Mouse (Mus musculus): ENCODE data around the gene Supt16. TPM values are rescaled to one million over a fixed set of nuclear protein-coding genes. Genes with fewer than 3 reads are reported as not detected.

Gene Supt16
- polyA plus RNA-seq (2015; fragmentation: Nextera tagmentation; extraction: Ambion mirVana), result 26.2 and 28.5 TPM in 2 replicates

GRCm38 (mm10) chr14:52197156-52197878, at the start of gene Supt16:
Gene Supt16 (minus strand): TSS chr14:52197416.
- Histone ChIP-seq H3K9ac (ENCODE audit: low read depth, low read length) (peak within 1 kb of the TSS; percentile 97), H3K36me3 (ENCODE audit: control insufficient read depth, insufficient read depth) (peaks cover 7% of the 10 kb centered on the region), H3K4me3 (ENCODE audit: low read depth, low read length) (peak within 1 kb of the TSS; percentile 95), H3K4me1 (ENCODE audit: control insufficient read depth, low read depth, low read length) (peaks cover 28% of the 10 kb centered on the region), H3K9me3 (replicated peaks; ENCODE audit: control insufficient read depth, low read length) (no peaks in the 10 kb centered on the region), H3K27ac (ENCODE audit: low read length) (peak within 1 kb of the TSS; percentile 99), H3K27me3 (ENCODE audit: control insufficient read depth, insufficient read depth, low read depth, low read length) (no peaks in the 10 kb centered on the region), H3K4me2 (ENCODE audit: low read depth, low read length) (peak within 1 kb of the TSS; percentile 59)
- peak; percentile 88 for ATAC-seq (ENCODE audit: low read depth)
- WGBS (ENCODE audit: insufficient replicate concordance), result under 1% methylated on average over 59 of the region's 59 CpGs

DNA sequence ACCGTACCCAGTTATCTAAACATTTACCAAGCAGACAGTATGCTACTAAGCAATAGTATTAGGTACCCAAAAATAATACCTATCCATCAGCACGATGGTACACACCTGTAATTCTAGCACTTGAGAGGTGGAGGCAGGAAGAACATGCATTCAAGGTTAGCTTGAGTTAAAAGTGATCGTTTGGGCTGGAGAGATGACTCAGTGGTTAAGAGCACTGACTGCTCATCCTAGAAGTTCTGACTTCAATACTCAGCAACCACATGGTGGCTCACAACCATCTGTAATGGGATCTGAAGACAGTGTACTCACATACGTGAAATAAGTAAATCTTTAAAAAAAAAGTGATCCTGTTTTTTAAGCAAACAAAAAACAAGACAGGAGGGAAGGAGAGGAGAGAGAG, 48.9 kb upstream of the Supt16 start:
- H3K36me3 ChIP-seq (ENCODE audit: control insufficient read depth, insufficient read depth), result no peaks in the 10 kb centered on the region
- no peak overlapping the region for H3K4me2 ChIP-seq (ENCODE audit: low read depth, low read length)
- H3K4me3 ChIP-seq (ENCODE audit: low read depth, low read length), result no peak overlapping the region
- no peak for ATAC-seq (ENCODE audit: low read depth)
- 63% methylated on average over 4 of the region's 4 CpGs for WGBS (ENCODE audit: insufficient replicate concordance)
- no peak overlapping the region for H3K27ac ChIP-seq (ENCODE audit: low read length)
- no peaks in the 10 kb centered on the region for H3K27me3 ChIP-seq (ENCODE audit: control insufficient read depth, insufficient read depth, low read depth, low read length)
- peaks cover 17% of the 10 kb centered on the region for H3K4me1 ChIP-seq (ENCODE audit: control insufficient read depth, low read depth, low read length)
- H3K9ac ChIP-seq (ENCODE audit: low read depth, low read length), result no peak overlapping the region
- H3K9me3 ChIP-seq (replicated peaks; ENCODE audit: control insufficient read depth, low read length), result no peaks in the 10 kb centered on the region

DNA sequence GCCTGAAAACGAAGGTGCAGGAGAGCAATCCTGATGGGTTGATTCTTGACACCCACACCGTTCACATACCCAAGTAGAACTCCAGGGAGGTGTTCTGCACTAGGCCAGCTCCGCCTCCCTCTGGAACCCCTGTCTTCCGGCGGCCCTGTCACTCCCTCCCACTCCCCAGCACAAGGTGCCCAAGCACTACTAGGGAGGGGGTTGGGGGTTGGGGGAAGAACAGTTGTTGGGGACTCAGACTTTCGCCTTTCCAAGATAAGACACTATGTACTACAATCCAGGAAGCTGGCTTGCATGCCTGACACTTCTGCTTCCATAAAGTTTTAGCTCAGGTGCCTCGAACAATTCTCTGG, 47.5 kb upstream of the Supt16 start:
- H3K9ac ChIP-seq (ENCODE audit: low read depth, low read length), result peak overlapping the region; percentile 87
- peak; percentile 41 for ATAC-seq (ENCODE audit: low read depth)
- H3K27ac ChIP-seq (ENCODE audit: low read length), result peak overlapping the region; percentile 63
- H3K36me3 ChIP-seq (ENCODE audit: control insufficient read depth, insufficient read depth), result no peaks in the 10 kb centered on the region
- peak overlapping the region; percentile 89 for H3K4me2 ChIP-seq (ENCODE audit: low read depth, low read length)
- no peaks in the 10 kb centered on the region for H3K9me3 ChIP-seq (replicated peaks; ENCODE audit: control insufficient read depth, low read length)
- H3K4me3 ChIP-seq (ENCODE audit: low read depth, low read length), result peak overlapping the region; percentile 92
- H3K4me1 ChIP-seq (ENCODE audit: control insufficient read depth, low read depth, low read length), result peaks cover 21% of the 10 kb centered on the region
- no peaks in the 10 kb centered on the region for H3K27me3 ChIP-seq (ENCODE audit: control insufficient read depth, insufficient read depth, low read depth, low read length)
- 10% methylated on average over 7 of the region's 7 CpGs for WGBS (ENCODE audit: insufficient replicate concordance)

DNA sequence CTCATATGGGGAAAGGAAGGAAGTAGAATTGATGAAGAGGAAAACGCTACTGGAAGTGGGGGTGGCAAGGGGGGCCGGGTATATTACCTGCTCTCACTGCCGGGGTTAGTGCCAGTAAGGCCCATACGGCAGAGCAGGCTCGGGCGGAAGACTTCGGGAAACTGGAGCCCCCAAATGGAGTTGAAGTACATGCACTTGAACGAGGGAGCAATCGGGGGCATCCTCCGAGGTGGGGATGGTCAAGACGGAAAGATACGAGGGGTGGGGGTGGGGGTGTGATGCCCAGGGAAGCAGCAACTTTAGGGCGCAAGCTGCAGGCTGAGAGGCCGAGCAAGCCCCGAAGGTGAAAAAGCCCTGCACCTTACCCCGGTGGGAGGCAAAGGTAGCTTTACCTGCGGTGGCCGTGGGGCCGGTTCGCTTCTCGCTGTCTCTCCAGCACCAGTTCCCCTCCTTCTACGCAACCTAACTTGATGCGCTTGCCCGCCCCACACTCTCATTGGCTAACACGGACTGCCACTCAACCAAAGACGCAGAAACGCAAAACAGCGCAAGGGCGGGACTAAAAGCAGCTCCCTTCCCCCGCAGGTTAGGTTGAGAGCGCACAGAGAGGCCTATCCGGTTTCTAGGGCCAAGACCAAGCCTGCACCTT, 46.9 kb upstream of the Supt16 start:
- no peaks in the 10 kb centered on the region for H3K36me3 ChIP-seq (ENCODE audit: control insufficient read depth, insufficient read depth)
- peak; percentile 99 for ATAC-seq (ENCODE audit: low read depth)
- H3K4me2 ChIP-seq (ENCODE audit: low read depth, low read length), result peak overlapping the region; percentile 89
- H3K27ac ChIP-seq (ENCODE audit: low read length), result peak overlapping the region; percentile 63
- no peaks in the 10 kb centered on the region for H3K27me3 ChIP-seq (ENCODE audit: control insufficient read depth, insufficient read depth, low read depth, low read length)
- H3K9ac ChIP-seq (ENCODE audit: low read depth, low read length), result peak overlapping the region; percentile 87
- under 1% methylated on average over 32 of the region's 32 CpGs for WGBS (ENCODE audit: insufficient replicate concordance)
- peak overlapping the region; percentile 92 for H3K4me3 ChIP-seq (ENCODE audit: low read depth, low read length)
- H3K9me3 ChIP-seq (replicated peaks; ENCODE audit: control insufficient read depth, low read length), result no peaks in the 10 kb centered on the region
- peaks cover 21% of the 10 kb centered on the region for H3K4me1 ChIP-seq (ENCODE audit: control insufficient read depth, low read depth, low read length)

DNA sequence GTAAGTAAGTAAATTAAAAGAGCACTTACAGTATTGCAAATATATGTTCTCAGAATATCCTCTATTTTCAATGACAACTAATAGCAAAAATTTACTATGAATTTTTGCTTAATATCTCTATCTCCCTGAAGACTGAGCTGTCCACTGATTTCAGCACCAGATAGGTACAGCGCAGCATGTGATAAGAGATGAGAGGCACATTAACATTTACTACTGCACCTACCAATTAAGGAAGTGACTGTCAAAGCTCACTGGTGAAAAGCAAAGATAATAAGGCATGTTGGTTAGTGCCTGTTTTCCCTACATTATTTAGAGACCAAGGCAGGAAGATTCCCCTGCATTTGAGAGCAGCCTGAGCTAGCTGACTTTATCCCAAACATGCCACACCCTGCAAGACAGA, 39.0 kb upstream of the Supt16 start:
- Histone ChIP-seq H3K4me2 (ENCODE audit: low read depth, low read length) (no peak overlapping the region), H3K4me3 (ENCODE audit: low read depth, low read length) (no peak overlapping the region), H3K9ac (ENCODE audit: low read depth, low read length) (no peak overlapping the region), H3K9me3 (replicated peaks; ENCODE audit: control insufficient read depth, low read length) (no peaks in the 10 kb centered on the region), H3K36me3 (ENCODE audit: control insufficient read depth, insufficient read depth) (peaks cover 43% of the 10 kb centered on the region), H3K27me3 (ENCODE audit: control insufficient read depth, insufficient read depth, low read depth, low read length) (no peaks in the 10 kb centered on the region), H3K27ac (ENCODE audit: low read length) (no peak overlapping the region), H3K4me1 (ENCODE audit: control insufficient read depth, low read depth, low read length) (peaks cover 4% of the 10 kb centered on the region; the same call in 1 of the 2 replicates)
- 69% methylated on average over 1 of the region's 1 CpGs for WGBS (ENCODE audit: insufficient replicate concordance)
- ATAC-seq (ENCODE audit: low read depth), result no peak

- Histone ChIP-seq H3K36me3 (ENCODE audit: control insufficient read depth, insufficient read depth) (peaks cover 51% of the 10 kb centered on the region), H3K9me3 (replicated peaks; ENCODE audit: control insufficient read depth, low read length) (no peaks in the 10 kb centered on the region), H3K27ac (ENCODE audit: low read length) (no peak overlapping the region), H3K4me1 (ENCODE audit: control insufficient read depth, low read depth, low read length) (peaks cover 1% of the 10 kb centered on the region; the same call in 1 of the 2 replicates), H3K4me2 (ENCODE audit: low read depth, low read length) (no peak overlapping the region), H3K4me3 (ENCODE audit: low read depth, low read length) (no peak overlapping the region), H3K27me3 (ENCODE audit: control insufficient read depth, insufficient read depth, low read depth, low read length) (no peaks in the 10 kb centered on the region), H3K9ac (ENCODE audit: low read depth, low read length) (no peak overlapping the region)
- WGBS (ENCODE audit: insufficient replicate concordance), result 85% methylated on average over 7 of the region's 7 CpGs
- ATAC-seq (ENCODE audit: low read depth), result no peak
Observed at GRCm38 (mm10) chr14:52235165-52235564, 37.9 kb upstream of the Supt16 start.

DNA sequence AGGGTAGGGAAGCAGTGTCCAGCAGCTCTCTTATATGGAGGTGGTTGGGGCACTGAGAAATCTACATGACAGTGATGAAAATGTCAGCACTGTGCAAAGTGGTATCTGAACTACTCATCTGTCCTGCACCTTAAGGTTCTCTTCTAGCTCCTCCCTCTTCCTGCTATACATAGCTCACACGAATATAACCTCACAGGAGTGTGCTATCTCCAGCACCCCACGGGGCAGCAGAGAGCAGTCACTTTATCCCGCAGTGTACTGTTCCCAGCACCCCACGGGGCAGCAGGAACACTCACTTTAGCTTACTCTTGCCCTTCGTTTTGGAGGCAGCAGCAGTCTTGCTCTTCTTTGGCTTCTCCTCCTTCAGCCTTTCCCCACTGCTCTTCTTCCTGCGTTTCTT, 35.0 kb upstream of the Supt16 start:
- 70% methylated on average over 6 of the region's 6 CpGs for WGBS (ENCODE audit: insufficient replicate concordance)
- Histone ChIP-seq H3K9ac (ENCODE audit: low read depth, low read length) (no peak overlapping the region), H3K9me3 (replicated peaks; ENCODE audit: control insufficient read depth, low read length) (no peaks in the 10 kb centered on the region), H3K4me2 (ENCODE audit: low read depth, low read length) (no peak overlapping the region), H3K4me1 (ENCODE audit: control insufficient read depth, low read depth, low read length) (no peaks in the 10 kb centered on the region), H3K4me3 (ENCODE audit: low read depth, low read length) (no peak overlapping the region), H3K36me3 (ENCODE audit: control insufficient read depth, insufficient read depth) (peaks cover 57% of the 10 kb centered on the region), H3K27ac (ENCODE audit: low read length) (no peak overlapping the region), H3K27me3 (ENCODE audit: control insufficient read depth, insufficient read depth, low read depth, low read length) (no peaks in the 10 kb centered on the region)
- ATAC-seq (ENCODE audit: low read depth), result no peak

GRCm38 (mm10) chr14:52225972-52226371, 28.8 kb upstream of the Supt16 start:
- no peak overlapping the region for H3K9ac ChIP-seq (ENCODE audit: low read depth, low read length)
- no peaks in the 10 kb centered on the region for H3K4me1 ChIP-seq (ENCODE audit: control insufficient read depth, low read depth, low read length)
- H3K4me3 ChIP-seq (ENCODE audit: low read depth, low read length), result no peak overlapping the region
- H3K9me3 ChIP-seq (replicated peaks; ENCODE audit: control insufficient read depth, low read length), result no peaks in the 10 kb centered on the region
- no peak overlapping the region for H3K27ac ChIP-seq (ENCODE audit: low read length)
- 45% methylated on average over 2 of the region's 2 CpGs for WGBS (ENCODE audit: insufficient replicate concordance)
- H3K4me2 ChIP-seq (ENCODE audit: low read depth, low read length), result no peak overlapping the region
- peaks cover 48% of the 10 kb centered on the region for H3K36me3 ChIP-seq (ENCODE audit: control insufficient read depth, insufficient read depth)
- H3K27me3 ChIP-seq (ENCODE audit: control insufficient read depth, insufficient read depth, low read depth, low read length), result no peaks in the 10 kb centered on the region
- no peak for ATAC-seq (ENCODE audit: low read depth)

- H3K9ac ChIP-seq (ENCODE audit: low read depth, low read length), result no peak overlapping the region
- ATAC-seq (ENCODE audit: low read depth), result no peak
- H3K4me1 ChIP-seq (ENCODE audit: control insufficient read depth, low read depth, low read length), result no peaks in the 10 kb centered on the region
- H3K36me3 ChIP-seq (ENCODE audit: control insufficient read depth, insufficient read depth), result peaks cover 57% of the 10 kb centered on the region
- no peak overlapping the region for H3K4me2 ChIP-seq (ENCODE audit: low read depth, low read length)
- H3K27me3 ChIP-seq (ENCODE audit: control insufficient read depth, insufficient read depth, low read depth, low read length), result no peaks in the 10 kb centered on the region
- H3K4me3 ChIP-seq (ENCODE audit: low read depth, low read length), result no peak overlapping the region
- H3K27ac ChIP-seq (ENCODE audit: low read length), result no peak overlapping the region
- WGBS (ENCODE audit: insufficient replicate concordance), result 59% methylated on average over 5 of the region's 5 CpGs
- H3K9me3 ChIP-seq (replicated peaks; ENCODE audit: control insufficient read depth, low read length), result no peaks in the 10 kb centered on the region
Observed at GRCm38 (mm10) chr14:52217261-52217660, 20.0 kb upstream of the Supt16 start.

Data from liver, embryonic 16.5 days (tissue).